Mouse (Mus musculus) lung, postnatal 0 days (tissue): ENCODE data around the gene Myo1g.

Experiments
- CTCF ChIP-seq: IDR thresholded peaks from 2 replicates; pipeline ENCODE4 v1.5.1; 2016; ENCODE audit warnings: antibody characterized with exemption, mild to moderate bottlenecking
- EP300 ChIP-seq: IDR thresholded peaks from 2 replicates; pipeline ENCODE4 v1.6.1; 2016; ENCODE audit warnings: antibody characterized with exemption, mild to moderate bottlenecking, control low read depth

DNA sequence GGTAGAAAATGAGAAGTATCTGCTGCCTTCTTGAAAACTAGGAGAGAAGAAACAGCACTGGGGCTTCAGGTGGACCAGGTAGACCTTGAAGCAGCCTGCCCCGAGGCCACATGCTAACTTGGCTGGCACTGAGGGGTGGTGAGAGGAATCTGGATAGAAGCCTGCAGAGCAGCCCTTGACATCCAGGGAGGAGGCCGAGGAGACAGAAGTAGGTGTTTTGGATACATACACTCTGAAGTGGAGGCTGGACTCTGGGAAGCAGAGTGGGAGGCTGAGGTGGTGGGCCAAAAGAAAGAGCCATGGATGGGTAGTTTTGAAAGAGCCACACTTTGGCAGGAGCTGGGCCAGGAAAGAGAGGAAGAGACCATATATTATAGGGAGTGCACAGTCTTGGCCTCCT is 41.5 kb downstream of the Myo1g start:
- TF ChIP-seq CTCF (no peak), EP300 (no peak)
